Mouse (Mus musculus): ENCODE measurements at regions not wholly inside any gene's neighbourhood (a gene's known extent, or its start where the extent isn't known, plus 50 kb on each side); places are given as distances from the start of the nearest gene placed in this dataset.

DNA sequence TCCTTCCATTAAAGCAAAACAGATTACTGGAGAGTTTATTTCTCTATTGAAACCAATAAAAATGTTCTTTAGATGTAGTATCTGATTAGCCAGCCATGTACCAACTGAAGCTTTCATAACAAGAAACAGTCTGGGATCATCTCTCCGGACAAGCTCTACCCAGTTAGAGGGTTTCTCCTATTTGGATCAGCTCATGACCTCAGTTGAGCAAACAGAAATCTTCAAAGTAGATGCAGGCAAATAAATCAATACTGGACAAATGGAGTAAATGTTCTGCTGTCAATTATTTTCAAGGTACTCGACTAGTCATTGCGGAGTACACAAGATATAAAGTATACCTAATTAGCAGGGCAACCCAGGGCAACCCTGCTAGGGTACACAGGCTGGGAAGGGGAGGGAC lies 67.4 kb downstream of the Avpr1a start:
- DNase-seq (ENCODE audit: low spot score) = no peak

DNA sequence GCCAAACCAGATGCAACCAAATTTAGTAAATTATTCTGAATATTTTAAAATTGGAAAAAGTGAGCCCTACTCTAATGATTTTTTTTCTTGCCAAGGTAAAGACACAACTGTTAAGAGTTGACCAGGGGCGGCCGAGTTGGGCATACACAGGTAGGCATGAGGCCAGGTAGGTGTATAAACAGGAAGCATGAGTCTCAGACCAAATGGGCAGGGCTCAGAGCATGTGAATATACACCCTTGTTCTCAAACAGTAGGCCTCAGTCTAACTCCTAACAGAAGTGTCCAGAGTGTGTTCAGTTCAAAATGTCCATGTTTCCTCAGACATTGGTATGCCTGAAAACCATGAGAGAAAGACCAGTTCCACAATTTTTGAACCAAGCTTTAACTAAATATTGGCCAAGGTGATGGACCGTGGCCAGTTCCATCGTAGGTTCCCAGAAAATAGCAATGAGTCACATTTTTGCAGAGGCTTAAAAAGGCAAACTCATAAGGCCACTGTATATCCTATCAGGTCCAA lies 71.0 kb downstream of the Avpr1a start:
- no peak for DNase-seq (ENCODE audit: low spot score)

DNA sequence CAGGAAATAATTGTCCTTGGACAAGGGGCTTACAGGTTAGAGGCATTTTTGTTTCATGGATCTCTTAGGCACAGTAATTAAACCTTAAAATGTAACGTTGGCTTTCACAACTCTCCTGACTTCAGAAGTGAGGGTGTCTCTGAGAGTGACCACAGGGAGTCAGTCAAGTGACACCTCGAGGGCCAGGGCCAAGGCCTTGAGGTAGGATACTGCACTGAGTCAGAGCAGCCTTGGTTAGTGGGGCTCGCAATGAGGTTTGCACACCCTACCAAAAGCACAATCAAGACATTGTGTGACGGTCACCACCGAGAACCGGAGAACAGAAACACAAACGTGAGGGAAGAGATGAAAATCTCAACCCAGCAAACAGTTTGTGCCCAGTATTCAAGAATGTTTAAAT lies 71.7 kb downstream of the Avpr1a start:
- no peak for DNase-seq (ENCODE audit: low spot score)

DNA sequence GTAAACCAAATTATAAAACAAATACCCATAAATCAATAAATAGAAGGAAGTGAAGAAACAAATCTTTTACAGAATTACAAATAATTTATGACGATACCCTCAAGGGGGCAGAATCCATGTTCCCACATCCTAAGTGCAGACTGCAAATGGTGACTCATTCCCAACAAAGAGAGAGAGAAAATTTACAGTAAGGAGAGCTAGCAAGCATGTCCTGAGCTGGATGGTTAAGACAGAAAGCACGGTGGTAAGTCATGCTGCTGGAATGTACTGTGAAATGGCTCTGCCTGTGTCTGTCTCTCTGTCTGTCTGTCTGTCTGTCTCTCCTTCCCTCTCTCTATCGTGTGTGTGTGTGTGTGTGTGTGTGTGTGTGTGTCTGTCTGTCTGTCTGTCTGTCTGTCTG lies 74.3 kb downstream of the Avpr1a start:
- no peak for DNase-seq (ENCODE audit: low spot score)

DNA sequence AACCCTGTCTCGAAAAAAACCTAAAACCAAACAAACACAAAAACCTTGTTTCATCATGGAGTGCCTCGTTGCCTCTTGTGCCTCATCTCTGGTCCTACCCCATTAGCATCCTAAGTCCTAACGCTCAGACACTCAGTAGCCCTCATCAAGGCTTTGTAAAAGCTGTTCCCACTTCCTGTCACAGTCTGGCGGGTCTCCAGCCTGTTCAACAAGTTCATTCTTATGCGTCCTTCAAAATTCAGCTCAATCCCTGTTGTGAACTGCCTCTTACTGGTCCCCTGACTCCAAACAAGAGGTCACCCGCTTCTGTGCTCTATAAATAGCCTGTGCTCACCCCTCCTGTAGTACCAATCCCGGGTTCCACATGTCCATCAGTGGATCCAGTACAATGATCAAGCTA lies 77.1 kb downstream of the Avpr1a start:
- DNase-seq (ENCODE audit: low spot score) = no peak

DNA sequence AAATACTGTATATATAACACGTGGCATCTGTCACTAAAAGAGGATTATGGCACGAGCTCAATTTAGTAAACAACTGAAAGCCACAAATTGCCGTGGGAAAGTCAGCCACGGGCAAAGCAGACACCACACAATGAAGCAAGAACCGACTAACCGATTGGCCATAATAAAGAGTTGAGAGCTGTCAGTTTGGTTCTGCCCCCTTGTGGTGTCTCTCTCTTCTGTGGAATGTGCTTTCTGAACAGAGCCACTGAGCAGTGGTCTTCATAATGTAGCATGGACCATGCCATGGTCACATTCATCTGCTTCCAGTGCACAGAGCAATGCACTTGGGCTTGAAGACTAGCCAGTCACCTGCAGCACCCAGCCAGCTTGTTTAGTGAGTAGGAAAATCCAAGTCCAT lies 77.5 kb downstream of the Avpr1a start:
- DNase-seq (ENCODE audit: low spot score) = no peak

DNA sequence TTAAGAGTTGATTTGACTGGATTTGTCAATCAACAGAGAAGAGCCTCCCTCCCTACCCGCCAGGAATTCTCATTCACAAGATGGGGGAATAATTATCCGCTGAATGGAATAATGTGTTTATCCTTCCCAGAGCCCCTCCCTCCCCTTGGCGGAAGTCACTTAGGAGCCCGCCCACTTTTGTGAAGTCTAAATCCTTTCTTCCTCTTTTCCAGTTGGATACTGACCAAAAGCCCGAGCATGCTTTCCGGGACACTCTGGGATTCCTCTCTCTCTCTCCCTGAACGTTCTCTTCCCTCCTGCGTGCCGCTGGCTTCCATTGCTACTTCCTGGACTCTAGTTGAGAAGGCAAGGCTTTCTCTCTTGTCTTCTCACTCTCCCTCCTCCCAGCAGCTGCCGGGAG lies 79.9 kb downstream of the Avpr1a start:
- no peak for DNase-seq (ENCODE audit: low spot score)

DNA sequence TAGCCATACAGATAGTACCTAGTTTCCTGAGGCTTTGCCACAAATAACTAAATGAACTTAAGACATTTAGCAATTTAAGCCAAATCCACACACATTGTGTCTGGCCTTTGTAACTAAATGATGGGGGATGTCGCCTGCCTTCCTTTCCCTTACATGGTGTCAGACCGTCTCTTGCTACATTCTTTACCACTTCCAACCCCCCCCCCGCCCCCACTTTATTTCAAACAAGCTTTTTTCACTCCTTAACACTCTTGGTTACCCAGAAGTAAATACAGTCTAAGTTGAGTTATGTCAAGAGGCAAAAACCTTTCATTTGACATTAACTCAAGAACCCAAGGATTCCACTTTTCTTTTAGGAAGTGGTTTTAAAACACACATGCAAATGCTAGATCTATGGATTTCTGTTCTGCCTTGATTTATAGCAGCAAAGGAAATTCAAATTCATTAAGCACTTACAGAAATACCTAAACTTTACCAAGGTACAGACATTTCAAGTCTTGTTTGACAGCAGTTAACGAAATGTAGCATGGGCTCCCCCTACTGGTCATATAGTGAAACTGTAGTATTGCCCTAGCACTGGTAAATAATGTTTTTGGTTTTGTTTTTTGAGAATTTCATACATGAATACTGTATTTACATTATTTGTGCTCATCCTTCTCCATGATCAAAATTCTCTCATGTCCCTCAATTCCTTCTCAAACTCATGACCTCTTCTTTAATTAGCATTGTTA lies 80.8 kb downstream of the Avpr1a start:
- DNase-seq (ENCODE audit: low spot score) = peak; percentile 45

DNA sequence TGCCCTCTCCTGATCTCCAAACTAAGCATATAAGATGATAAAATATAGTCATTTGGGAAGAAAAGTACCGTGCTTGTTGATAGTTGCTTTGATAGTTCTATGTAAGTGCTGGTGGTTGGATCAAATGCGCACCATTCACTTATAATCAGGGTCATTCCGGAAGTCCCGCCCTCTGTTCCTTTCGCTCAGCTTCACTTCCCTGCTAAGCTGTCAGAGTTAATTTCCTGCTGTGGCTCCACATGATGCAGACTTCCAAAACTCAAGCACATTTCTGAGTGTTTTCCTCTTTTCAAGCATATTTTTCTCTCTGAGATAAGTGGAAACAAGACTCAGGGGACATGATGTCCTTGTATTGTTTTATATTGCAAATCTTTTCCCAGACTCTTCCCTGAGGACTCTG lies 86.4 kb downstream of the Avpr1a start:
- no peak for DNase-seq (ENCODE audit: low spot score)

DNA sequence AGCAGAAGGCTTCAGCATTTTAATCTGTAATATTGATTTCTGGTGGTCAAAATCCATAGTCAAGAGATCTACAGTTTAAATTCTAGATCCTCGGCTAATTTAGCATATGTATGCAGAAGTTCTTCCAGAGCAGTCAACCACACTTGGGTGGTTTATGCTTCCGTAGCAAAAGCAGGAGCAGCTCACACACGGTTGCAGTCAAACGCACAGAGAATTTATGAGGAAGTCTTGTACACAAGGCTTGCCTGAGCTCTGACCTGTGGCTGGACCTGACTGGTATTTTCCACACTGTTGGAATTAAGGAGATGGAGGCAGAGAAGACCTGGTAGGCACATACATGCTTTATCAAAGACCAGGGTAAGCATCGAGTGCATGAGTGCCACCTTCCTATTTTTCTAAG lies 86.8 kb downstream of the Avpr1a start:
- no peak for DNase-seq (ENCODE audit: low spot score)

DNA sequence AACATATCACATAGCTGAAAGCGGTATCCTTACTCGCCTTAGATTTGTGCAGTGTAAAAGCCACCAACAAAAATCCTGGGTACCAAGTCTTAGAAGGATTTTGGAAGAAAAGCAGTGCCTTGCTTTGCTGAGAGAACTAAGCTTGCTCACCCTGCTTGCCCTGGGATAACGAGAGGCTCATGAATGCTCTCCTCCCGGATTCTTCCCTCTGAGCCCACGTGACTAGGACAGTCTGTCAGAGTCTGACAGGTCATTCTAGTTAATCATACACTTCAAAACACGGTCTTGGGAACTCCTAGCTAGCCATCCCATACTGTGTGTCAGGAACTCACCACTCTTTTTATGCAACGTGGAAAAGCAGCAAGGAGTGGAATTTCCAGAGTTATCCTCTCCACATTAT lies 91.4 kb downstream of the Avpr1a start:
- DNase-seq (ENCODE audit: low spot score) = no peak

DNA sequence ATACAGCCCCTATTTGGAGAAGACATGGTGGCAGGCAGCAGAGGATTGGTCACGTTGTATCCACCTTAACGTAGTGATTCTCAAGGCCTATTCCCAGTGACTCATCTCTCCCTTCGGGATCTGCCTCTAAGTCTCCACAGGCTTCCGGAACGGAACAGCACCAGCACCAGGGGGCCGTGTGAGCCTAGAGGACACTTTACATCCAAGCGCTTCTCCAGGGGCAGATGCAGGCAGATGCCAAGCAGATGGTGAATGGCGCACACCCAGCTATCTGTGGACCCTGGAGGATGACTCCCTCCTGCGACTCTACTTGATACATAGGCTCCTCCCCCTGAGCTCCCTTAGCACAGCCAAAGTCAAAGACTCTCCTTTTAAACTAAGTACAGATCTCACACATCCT lies 94.3 kb downstream of the Avpr1a start:
- DNase-seq (ENCODE audit: low spot score) = no peak

DNA sequence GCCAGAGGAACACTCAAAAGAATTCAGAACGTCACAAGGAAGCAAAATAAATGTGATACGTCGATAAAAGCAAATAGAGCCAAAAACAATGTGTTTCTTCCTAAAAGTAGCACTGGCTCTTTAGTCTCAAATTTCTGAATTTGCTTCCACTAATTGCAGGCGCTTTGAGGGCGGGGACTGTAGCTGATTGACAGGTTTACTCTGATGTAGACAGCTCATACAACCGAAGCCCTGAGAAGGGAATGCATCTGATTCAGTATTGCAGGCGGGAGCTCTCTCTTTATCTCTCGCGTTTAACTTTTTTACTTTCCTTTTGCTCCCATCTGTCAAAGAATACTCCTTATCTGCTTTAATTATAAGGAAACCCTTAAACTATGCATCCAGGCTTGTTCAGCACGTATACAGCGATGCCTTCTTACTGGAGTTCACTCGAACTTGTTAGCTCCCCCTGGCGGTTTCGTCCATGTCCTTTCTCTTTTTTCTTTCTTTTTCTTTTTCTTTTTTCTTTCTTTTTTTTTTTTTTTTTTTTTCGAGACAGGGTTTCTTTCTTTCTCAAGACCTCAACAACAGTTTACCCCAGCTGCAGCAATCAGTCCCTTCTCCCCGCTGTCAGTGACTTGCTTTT lies 95.9 kb downstream of the Avpr1a start:
- peak; percentile 60 for DNase-seq (ENCODE audit: low spot score)

DNA sequence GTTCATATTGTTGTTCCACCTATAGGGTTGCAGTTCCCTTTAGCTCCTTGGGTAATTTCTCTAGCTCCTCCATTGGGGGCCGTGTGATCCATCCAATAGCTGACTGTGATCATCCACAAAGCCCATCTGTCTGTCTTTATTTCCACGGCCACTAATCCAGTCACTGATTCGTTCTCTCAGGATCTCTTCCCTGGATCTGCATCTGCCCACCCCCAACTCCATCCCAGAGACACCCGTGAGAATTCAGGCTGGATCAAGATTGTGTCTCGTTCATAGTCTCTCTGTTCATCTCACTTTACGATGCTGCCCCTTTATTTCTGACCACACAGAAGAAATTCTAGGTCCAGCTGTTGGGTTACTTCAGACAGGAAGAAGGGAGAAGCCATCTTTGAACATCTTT lies 96.7 kb downstream of the Avpr1a start:
- no peak for DNase-seq (ENCODE audit: low spot score)

DNA sequence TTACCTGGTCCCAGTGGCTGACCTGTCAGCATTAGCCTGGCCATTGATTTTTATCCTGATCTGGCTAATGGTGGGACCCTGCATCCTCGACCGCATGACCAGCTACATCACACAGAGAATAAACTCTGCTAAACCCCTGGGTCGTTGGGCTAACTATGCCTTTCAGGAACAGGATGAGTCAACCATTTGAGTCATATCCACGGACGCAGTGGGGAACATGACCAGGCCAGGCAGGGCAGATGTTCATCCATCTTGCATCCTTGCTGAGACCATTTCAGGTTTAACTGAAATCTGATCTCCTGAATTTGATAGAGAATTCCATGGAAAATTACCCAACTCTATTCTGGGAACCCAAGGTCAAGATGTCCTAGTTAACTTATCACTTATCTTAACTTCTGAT lies 103.3 kb downstream of the Avpr1a start:
- DNase-seq (ENCODE audit: low spot score) = no peak

DNA sequence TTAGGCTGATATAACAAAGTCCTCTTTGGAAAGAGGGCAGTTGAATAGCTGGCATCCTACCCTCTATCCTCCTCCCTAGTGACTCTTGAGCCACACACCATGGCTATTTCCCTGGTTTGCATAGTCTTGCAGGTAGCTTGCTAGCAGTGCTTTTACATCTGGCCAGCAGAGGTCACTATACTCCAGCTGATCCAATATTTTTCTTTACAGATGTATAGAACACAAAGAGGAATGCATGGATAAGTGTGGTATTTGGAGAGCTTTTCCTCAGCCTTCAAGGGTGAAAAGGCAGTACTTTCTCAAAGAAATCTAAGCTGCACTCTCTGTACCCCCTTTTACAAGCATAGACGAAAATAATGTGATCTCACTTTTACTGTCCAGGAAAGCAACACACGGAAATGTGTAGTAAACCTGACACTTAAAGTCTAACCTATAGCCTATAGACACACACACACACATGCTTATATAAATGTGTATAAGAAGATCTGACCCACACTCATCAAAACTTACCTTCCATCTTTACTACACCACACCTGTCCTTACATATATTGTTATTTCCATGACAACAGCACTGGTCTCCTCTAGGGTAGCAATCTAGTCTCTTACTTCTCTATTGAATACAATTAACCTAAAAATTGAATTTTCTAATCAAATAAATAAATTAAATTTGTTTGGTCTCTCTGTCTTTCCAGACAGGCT lies 105.0 kb downstream of the Avpr1a start:
- peak; percentile 67 for DNase-seq (ENCODE audit: low spot score)

DNA sequence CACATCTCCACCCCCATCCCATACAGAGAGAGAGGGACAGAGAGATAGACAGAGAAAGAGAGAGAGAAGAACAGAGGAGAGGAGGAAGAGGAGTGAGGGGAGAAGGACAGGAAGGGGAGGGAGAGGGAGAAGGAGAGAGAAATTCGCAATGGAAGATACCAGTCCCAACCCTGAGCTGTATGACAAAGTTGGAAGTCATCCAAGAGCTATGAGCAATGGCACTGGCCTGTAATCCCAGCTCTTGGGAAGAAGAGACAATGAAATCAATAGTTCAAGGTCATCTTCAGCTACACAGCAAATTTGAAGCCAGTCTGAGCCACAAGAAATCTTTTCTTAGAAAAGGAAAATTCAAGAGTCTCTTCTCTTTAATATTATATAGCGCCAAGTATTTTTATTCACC lies 105.6 kb downstream of the Avpr1a start:
- no peak for DNase-seq (ENCODE audit: low spot score)

DNA sequence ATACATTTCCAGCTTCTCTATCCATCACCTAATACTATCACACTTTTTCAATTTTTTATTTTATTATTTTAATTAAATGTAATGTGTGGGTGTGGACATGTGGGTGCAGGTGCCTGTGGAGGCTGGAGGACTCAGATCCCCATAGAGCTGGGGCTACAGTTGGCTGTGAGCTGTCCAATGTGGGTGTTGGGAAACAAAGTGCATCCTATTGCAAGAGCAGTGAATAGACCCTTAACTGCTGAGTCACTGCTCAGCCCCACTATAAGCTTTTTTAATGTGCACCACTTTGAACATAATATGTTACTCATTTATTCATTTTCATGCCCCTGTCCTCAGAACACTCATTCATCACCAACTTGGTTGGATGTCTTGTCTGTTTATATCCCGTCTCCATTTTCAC lies 110.4 kb downstream of the Avpr1a start:
- no peak for DNase-seq (ENCODE audit: low spot score)

DNA sequence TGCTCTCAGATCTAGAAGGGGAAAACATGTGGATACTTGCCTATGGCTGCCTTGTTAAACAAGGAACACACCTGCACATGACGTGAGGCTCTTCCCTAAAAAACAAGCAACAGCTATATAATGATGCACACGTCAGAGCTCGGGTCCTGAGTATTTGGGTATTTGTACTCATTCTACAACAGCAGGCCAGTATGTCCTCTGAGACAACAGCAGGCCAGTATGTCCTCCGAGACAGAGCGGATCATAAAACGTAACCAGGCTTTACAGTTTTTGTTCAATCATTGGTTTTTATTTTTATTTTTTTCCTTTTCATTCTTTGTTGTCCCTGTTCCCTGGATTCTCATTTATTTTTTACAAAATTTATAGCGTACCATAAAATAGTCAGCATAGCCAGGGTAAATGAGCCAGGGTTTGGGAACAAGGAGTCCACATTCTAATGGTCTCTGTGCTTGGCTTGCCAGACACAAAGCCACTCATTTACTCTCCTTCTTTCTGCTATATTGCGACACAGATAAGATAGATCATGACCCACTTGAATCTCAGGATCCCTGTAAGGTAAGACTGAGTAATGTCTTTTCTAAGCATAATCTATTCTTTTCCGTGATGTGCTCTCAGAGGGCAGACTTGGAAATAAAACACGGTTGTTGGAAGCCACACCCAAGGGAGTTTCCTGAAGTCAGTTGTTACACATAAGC lies 111.8 kb downstream of the Avpr1a start:
- DNase-seq (ENCODE audit: low spot score) = no peak

DNA sequence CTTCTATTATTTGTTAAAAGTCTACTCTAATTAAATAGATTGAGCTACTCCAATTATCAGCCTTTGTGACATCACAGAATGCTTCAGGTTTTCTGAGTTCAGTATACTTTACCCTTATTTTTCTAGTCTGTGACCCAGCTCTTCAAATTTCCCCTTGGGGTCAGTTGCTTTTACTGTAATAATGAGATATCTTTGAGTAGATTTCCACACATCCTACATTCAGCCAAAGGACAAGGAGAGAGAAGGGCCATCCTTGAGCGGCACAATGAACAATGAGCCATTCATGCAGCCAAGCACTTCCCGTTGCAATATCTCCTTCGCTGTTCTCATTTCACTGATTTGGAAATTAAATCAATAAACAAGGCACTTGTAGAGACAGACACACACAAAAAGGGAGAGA lies 113.6 kb downstream of the Avpr1a start:
- no peak for DNase-seq (ENCODE audit: low spot score)

DNA sequence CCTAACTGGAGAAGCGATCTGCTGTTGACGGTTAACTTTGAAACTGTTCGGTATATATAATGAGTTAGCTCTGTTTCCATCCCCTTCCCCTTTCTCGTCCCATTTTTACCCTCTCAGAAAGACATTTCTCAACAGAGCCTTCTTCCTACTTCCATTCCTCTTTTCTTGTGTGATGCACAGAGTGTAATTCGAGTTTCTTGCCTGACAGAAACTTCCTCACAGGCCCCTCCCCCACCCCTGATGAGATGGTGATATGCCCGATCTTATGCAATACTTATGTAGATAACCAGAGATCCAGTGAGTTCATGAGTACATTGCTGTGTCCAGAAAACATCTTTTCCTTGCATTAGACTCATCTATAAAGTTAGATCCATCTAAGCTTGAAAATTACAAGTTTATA lies 114.2 kb downstream of the Avpr1a start:
- DNase-seq (ENCODE audit: low spot score) = no peak

DNA sequence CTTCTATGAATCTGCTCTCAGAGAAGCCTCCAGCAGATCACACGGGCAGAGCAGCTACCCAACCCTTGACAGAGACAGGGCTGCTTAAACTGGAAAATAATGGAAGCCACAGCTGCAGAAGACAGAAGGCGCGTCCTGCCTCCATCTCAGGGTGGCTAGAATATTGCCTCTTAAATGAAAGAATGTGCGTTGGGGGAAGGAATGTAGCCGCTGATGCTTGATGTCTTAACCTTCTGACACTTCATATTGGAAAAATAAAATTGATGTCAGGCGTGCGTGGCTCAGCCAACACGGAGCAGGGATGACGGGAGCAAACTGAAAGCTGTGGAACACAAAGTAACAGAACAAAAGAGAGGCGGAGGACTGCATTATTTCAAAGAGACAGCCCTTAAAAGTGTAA lies 114.6 kb upstream of the Ppm1h start:
- no peak for DNase-seq (ENCODE audit: low spot score)

DNA sequence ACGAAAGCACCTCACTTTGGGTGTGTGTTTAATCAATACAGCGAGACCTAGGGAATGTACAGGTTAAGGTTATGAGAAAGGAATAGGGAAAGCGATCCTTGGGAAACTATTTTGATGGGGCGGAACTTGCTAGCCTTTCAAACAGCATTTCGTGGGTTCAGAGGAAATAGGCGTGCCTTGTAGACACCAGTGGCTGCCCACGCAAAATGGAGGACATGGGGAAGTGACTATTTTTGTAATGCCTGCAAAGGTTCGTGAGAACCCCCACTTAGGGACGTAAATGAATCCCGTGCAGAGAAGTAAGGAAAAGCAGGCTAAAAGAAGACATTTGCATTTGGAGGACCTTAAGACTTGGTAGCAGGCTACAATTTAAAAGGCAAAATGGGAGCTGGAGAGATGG lies 114.1 kb upstream of the Ppm1h start:
- DNase-seq (ENCODE audit: low spot score) = no peak
